Mouse (Mus musculus) left cerebral cortex, postnatal 14 days (tissue): ENCODE data around the gene Rexo1. TPM values are rescaled to one million over a fixed set of nuclear protein-coding genes. Genes with fewer than 3 reads are reported as not detected.

Experiments
- DNase-seq, 2 experiments: peaks; one replicate each; pipeline ENCODE4 v3.0.0; 2021 to 2022; ENCODE audit warnings: low spot score in 2 of 2, mixed read lengths in 1 of 2
- intact Hi-C: fragments of 180-260 bp; cut with DNase I; formaldehyde crosslinking; loops from one replicate; pipeline ENCODE4 v1.15.1; 2025
- microRNA-seq, 2 experiments: library from miRNA; unstranded; fragments of <30 nt; microRNA quantifications; one replicate each; pipeline ENCODE4 v1.2.0; 2022
- total RNA-seq, 2 experiments: library from RNA; stranded (reverse); gene quantifications; 2 replicates each; pipeline ENCODE4 v1.2.3; 2021

The Rexo1 gene
- total RNA-seq, 2 experiments from 2014 or later: 44.5 to 46.3 TPM

GRCm38 (mm10) chr10:80532783-80533182 lies 28.6 kb downstream of the Rexo1 start:
- intact Hi-C loops: no loop called here

GRCm38 (mm10) chr10:80526172-80526571 lies 35.2 kb downstream of the Rexo1 start:
- intact Hi-C loops: no loop called here
- DNase-seq: no peak

More at GRCm38 (mm10) chr10:80532783-80533182, 28.6 kb downstream of the Rexo1 start:
- DNase-seq: no peak

GRCm38 (mm10) chr10:80523299-80523698 lies 38.1 kb downstream of the Rexo1 start:
- no peak for DNase-seq
- intact Hi-C loops: no loop called here

GRCm38 (mm10) chr10:80519287-80519686 lies 42.1 kb downstream of the Rexo1 start:
- DNase-seq: no peak
- intact Hi-C loops: no loop called here

GRCm38 (mm10) chr10:80513739-80514138 lies 47.6 kb downstream of the Rexo1 start:
- no peak for DNase-seq
- intact Hi-C loops: no loop called here

- no peak for DNase-seq
- intact Hi-C loops: no loop called here
Measured at GRCm38 (mm10) chr10:80510273-80510660, 51.1 kb downstream of the Rexo1 start.

- peak; percentile 80 to 84 for DNase-seq
- intact Hi-C loops: no loop called here
Measured at GRCm38 (mm10) chr10:80509412-80510272, 51.7 kb downstream of the Rexo1 start.

- intact Hi-C loops: loop anchor here (1.0 kb wide), 1 partner anchor 60 kb away; no protein-coding TSS in a partner anchor
- peak; percentile 49 to 72 for DNase-seq
Measured at GRCm38 (mm10) chr10:80506222-80506621, 55.1 kb downstream of the Rexo1 start.

- DNase-seq: no peak
- intact Hi-C loops: no loop called here
Measured at GRCm38 (mm10) chr10:80504724-80505123, 56.6 kb downstream of the Rexo1 start.

- no peak for DNase-seq
- intact Hi-C loops: no loop called here
Measured at GRCm38 (mm10) chr10:80503599-80504220, 57.6 kb downstream of the Rexo1 start.

- intact Hi-C loops: no loop called here
Measured at GRCm38 (mm10) chr10:80502819-80503314, 58.5 kb downstream of the Rexo1 start.

GRCm38 (mm10) chr10:80502291-80502690 lies 59.1 kb downstream of the Rexo1 start:
- intact Hi-C loops: no loop called here
- no peak for DNase-seq

More at GRCm38 (mm10) chr10:80502819-80503314, 58.5 kb downstream of the Rexo1 start:
- no peak for DNase-seq

GRCm38 (mm10) chr10:80496421-80496820 lies 64.9 kb downstream of the Rexo1 start:
- DNase-seq: no peak
- intact Hi-C loops: loop anchor here (10.0 kb wide), 1 partner anchor 142 kb away; the partner anchor contains the start of gene Plk5

- intact Hi-C loops: loop anchor here (10.0 kb wide), 1 partner anchor 141 kb away; the partner anchor contains the start of gene Plk5
- DNase-seq: no peak
Measured at GRCm38 (mm10) chr10:80495901-80496300, 65.5 kb downstream of the Rexo1 start.

GRCm38 (mm10) chr10:80494732-80495131 lies 66.6 kb downstream of the Rexo1 start, which contains the start of gene Onecut3:
Onecut3 (plus strand) TSS chr10:80494835.
- intact Hi-C loops: loop anchor here (10.0 kb wide), 1 partner anchor 140 kb away; the partner anchor contains the start of gene Plk5
- DNase-seq: no peak

Small RNA genes lying within 50 kb of the gene (microRNA-seq; reads per million reads assigned to microRNA genes)
- 4.0 to 5.4 reads per million in 2 experiments for gene Mir6912

Other genes starting within 250 kb of the Rexo1 start
- 10 to 100 TPM; 21.2 to 25.5 TPM for gene 2310011J03Rik, start 241.0 kb downstream of the Rexo1 start, total RNA-seq
- gene Pcsk4, start 232.1 kb downstream of the Rexo1 start, total RNA-seq: 1 to 10 TPM; 4.9 to 5.7 TPM
- gene Reep6, start 231.6 kb downstream of the Rexo1 start, total RNA-seq: 10 to 100 TPM in 1 of 2 experiments, 1 to 10 TPM in 1; 8.6 to 10.1 TPM
- gene Adamtsl5, start 213.1 kb downstream of the Rexo1 start, total RNA-seq: 1 to 10 TPM; 2.0 to 4.2 TPM
- 10 to 100 TPM in 1 of 2 experiments, 1 to 10 TPM in 1; 7.6 to 10.6 TPM for gene Plk5, start 205.1 kb downstream of the Rexo1 start, total RNA-seq
- gene Mex3d, start 173.9 kb downstream of the Rexo1 start, total RNA-seq: 10 to 100 TPM; 19.9 to 24.1 TPM
- gene Mbd3, start 162.0 kb downstream of the Rexo1 start, total RNA-seq: 100 to 1,000 TPM; 122 to 134 TPM
- 100 to 1,000 TPM; 587 to 604 TPM for gene Uqcr11, start 154.7 kb downstream of the Rexo1 start, total RNA-seq
- 10 to 100 TPM; 26.6 to 29.1 TPM for gene Tcf3, start 127.9 kb downstream of the Rexo1 start, total RNA-seq
- gene Onecut3, start 66.7 kb downstream of the Rexo1 start, total RNA-seq: not detected
- under 1 TPM; 0.15 TPM for gene Atp8b3, start 22.4 kb downstream of the Rexo1 start, total RNA-seq
- gene Klf16, start 15.8 kb upstream of the Rexo1 start, total RNA-seq: 10 to 100 TPM; 46.7 to 48.0 TPM
- 100 to 1,000 TPM; 212 to 220 TPM for gene Abhd17a, start 28.8 kb upstream of the Rexo1 start, total RNA-seq
- gene Scamp4, start 41.3 kb upstream of the Rexo1 start, total RNA-seq: 10 to 100 TPM; 35.8 to 39.3 TPM
- 1 to 10 TPM; 2.8 TPM for gene Adat3, start 41.3 kb upstream of the Rexo1 start, total RNA-seq
- gene Gm49322, start 44.5 kb upstream of the Rexo1 start, total RNA-seq: 1 to 10 TPM; 2.6 to 2.8 TPM
- gene Csnk1g2, start 61.3 kb upstream of the Rexo1 start, total RNA-seq: 100 to 1,000 TPM; 188 to 196 TPM
- gene Btbd2, start 95.5 kb upstream of the Rexo1 start, total RNA-seq: 10 to 100 TPM; 88.3 to 93.5 TPM
- 10 to 100 TPM; 38.4 to 46.7 TPM for gene Mknk2, start 116.6 kb upstream of the Rexo1 start, total RNA-seq
- gene Mob3a, start 140.4 kb upstream of the Rexo1 start, total RNA-seq: 10 to 100 TPM; 15.0 to 20.2 TPM
- 10 to 100 TPM; 52.8 to 55.3 TPM for gene Izumo4, start 140.6 kb upstream of the Rexo1 start, total RNA-seq
- gene Ap3d1, start 180.7 kb upstream of the Rexo1 start, total RNA-seq: 100 to 1,000 TPM; 143 to 147 TPM
- gene Dot1l, start 193.6 kb upstream of the Rexo1 start, total RNA-seq: 10 to 100 TPM; 59.1 to 66.7 TPM
- 10 to 100 TPM; 42.7 to 43.6 TPM for gene Sf3a2, start 236.6 kb upstream of the Rexo1 start, total RNA-seq
- gene Plekhj1, start 237.1 kb upstream of the Rexo1 start, total RNA-seq: 10 to 100 TPM; 60.0 to 62.8 TPM
- 1 to 10 TPM; 1.6 to 1.9 TPM for gene Amh, start 243.7 kb upstream of the Rexo1 start, total RNA-seq